Mouse (Mus musculus) forebrain, postnatal 0 days (tissue): Measurements from ENCODE around the gene Snap91. TPM values are rescaled to one million over a fixed set of nuclear protein-coding genes. Genes with fewer than 3 reads are reported as not detected.

Experiments used
- ATAC-seq: fragments of 200-750 bp; cut with Nextera tagmentation; 2 replicates; pipeline ENCODE4 v1.8.0; 2017; ENCODE audit warnings: mild to moderate bottlenecking, moderate library complexity
- DNase-seq: peaks from one replicate; pipeline ENCODE4 v3.0.0-alpha.2; 2015
- H3K27ac ChIP-seq: fragments of 300-500 bp; sonication (generic); 2 replicates; pipeline ENCODE4 v1.5.1; 2014; ENCODE audit warnings: low read depth, mild to moderate bottlenecking, antibody characterized with exemption, low read length, moderate library complexity, mixed read lengths
- H3K27me3 ChIP-seq: fragments of 300-500 bp; sonication (generic); 2 replicates; pipeline ENCODE4 v1.6.1; 2014; ENCODE audit warnings: mild to moderate bottlenecking, low read length, mixed read lengths; ENCODE audit not compliant: insufficient read depth
- H3K36me3 ChIP-seq: fragments of 300-500 bp; sonication (generic); 2 replicates; pipeline ENCODE4 v1.6.1; 2014; ENCODE audit warnings: mild to moderate bottlenecking, moderate library complexity; ENCODE audit not compliant: insufficient read depth
- H3K4me1 ChIP-seq: fragments of 300-500 bp; sonication (generic); 2 replicates; pipeline ENCODE4 v1.6.1; 2014; ENCODE audit warnings: antibody characterized with exemption; ENCODE audit not compliant: insufficient read depth
- H3K4me2 ChIP-seq: fragments of 300-500 bp; sonication (generic); 2 replicates; pipeline ENCODE4 v1.6.1; 2014; ENCODE audit warnings: low read depth, mild to moderate bottlenecking, moderate library complexity
- H3K4me3 ChIP-seq: fragments of 300-500 bp; sonication (generic); 2 replicates; pipeline ENCODE4 v1.5.1; 2014; ENCODE audit warnings: low read depth, low read length, mixed read lengths
- H3K9ac ChIP-seq: fragments of 300-500 bp; sonication (generic); 2 replicates; pipeline ENCODE4 v1.6.1; 2014; ENCODE audit warnings: mild to moderate bottlenecking
- H3K9me3 ChIP-seq: fragments of 300-500 bp; sonication (generic); 2 replicates; pipeline ENCODE4 v1.6.1; 2016; ENCODE audit warnings: low read length
- CTCF ChIP-seq: sonication (generic); IDR thresholded peaks from 2 replicates; pipeline ENCODE4 v1.5.1; 2016; ENCODE audit warnings: antibody characterized with exemption, control low read depth, low read depth
- WGBS: fragments of 180-500 bp; shearing (Covaris S2); extraction: QIAGEN DNeasy Blood & Tissue Kit; methylation state at CpG from one replicate; pipeline ENCODE4 v1.1.7; 2014; 5-methylcytosine and 5-hydroxymethylcytosine counted together
- polyA plus RNA-seq: library from polyadenylated mRNA; unstranded; fragments of >200 nt; fragmentation: Nextera tagmentation; extraction: Ambion mirVana; gene quantifications from 2 replicates; pipeline ENCODE4 v1.2.1, GENCODE M21; 2015
- total RNA-seq: library from RNA; depleted of rRNA; stranded (reverse); fragments of >200 nt; gene quantifications from 2 replicates; pipeline ENCODE4 v1.2.3, GENCODE M21; 2014; rRNA removed

The Snap91 gene
- total RNA-seq (136 and 166 TPM in 2 replicates), polyA plus RNA-seq (103 and 140 TPM in 2 replicates)

DNA sequence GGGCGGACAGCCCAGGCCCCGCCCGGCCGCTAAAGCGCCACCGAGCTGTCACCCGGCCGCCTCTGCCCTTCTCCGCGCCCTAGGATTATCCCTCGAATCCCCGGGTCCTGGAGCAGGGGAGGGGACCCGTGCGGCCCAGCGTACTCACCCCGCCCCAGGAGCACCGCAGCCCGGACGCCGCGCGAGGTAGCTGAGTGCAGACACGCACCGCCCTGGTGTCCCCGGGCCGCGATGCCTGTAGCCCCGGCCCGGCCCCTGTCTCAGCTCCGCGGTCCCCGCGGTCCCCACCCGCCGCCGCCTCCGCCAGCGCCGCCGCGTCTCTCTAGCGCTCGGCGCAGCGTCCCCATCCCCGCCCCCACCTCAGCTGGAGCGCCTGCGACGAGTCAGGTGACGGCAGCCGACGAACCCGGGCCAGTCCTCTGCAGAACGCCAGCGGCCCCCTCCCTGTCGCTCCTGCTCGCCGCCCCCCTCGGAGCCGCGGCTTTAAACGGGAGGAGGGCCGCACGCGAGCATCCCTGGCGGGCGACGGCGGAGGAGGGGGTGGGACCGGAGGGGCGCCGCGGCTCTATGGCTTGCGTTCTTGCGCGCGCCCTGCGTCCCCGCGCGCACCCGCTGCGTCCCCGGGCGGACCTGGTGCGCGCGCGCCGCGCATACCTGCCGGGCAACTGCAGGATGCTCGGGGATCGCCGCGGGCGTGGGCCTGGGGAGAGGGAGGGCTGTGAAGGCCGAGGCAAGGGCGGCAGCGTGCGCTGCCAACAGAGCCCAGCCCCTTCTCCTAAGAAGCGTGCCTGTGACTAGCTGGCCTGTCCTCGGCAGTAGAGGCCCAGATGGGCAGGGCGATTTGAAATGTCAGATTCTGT, at the start of gene Snap91:
Snap91 (minus strand) TSS at position 542 of the 860 bp plus-strand sequence.
- ATAC-seq (peak; percentile 96), DNase-seq (peak; percentile 96)
- H3K36me3 ChIP-seq, result no peaks in the 10 kb centered on the region
- no peaks in the 10 kb centered on the region for H3K27me3 ChIP-seq
- H3K4me1 ChIP-seq, result peaks cover 9% of the 10 kb centered on the region; the same call in 1 of the 2 replicates
- peak within 1 kb of the TSS; percentile 93 for H3K27ac ChIP-seq
- H3K9me3 ChIP-seq, result no peaks in the 10 kb centered on the region
- WGBS, result 3% methylated on average over 94 of the region's 104 CpGs
- H3K4me3 ChIP-seq, result peak within 1 kb of the TSS; percentile 89
- peak; percentile 42; the same call in 1 of the 2 replicates for TF ChIP-seq CTCF
- H3K9ac ChIP-seq, result peak within 1 kb of the TSS; percentile 88
- peak within 1 kb of the TSS; percentile 81 for H3K4me2 ChIP-seq

DNA sequence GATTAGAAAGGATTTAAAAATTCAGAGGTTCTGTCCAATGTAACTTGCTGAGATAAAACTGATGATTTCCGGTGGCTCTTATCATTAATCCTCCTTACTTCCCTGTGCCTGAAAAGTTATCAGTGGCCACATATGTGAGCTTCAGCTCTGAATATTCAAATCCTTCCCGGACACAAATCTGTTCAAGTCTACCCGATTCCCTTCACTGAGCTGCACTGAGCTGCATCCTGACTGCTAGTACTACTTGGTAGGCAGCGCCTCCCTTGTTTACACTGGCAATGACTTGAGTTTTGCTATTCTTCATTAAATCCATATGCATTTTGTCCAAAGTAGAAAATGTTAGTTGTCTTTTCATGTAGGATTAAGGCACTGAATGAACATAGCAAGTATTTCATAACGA, 46.1 kb upstream of the Snap91 start:
- H3K4me1 ChIP-seq, result no peaks in the 10 kb centered on the region
- no peaks in the 10 kb centered on the region for H3K27me3 ChIP-seq
- H3K36me3 ChIP-seq, result no peaks in the 10 kb centered on the region
- 80% methylated on average over 5 of the region's 5 CpGs for WGBS
- no peak overlapping the region for H3K9ac ChIP-seq
- no peak overlapping the region for H3K4me3 ChIP-seq
- H3K27ac ChIP-seq, result no peak overlapping the region
- ATAC-seq, result no peak
- TF ChIP-seq CTCF, result no peak
- no peak overlapping the region for H3K4me2 ChIP-seq
- DNase-seq, result no peak
- H3K9me3 ChIP-seq, result no peaks in the 10 kb centered on the region

DNA sequence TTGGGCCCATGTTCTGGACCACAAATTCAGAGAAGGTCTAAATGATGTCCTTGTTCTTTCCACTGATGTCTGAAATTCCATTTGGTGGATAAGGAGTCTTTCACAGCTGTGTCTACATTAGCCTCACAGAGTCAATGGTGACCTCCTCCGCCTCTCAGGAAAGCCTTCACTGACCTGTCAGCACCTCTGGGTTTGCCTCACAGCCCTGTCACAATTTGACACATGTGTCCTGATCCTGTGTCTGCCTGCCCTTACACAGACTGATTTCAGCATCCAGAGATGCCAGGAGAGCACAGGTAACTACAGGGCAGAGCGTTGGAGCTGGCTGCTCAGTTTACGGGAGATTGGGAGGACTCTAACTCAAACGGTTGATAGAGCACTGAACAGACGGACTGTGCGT, 45.2 kb upstream of the Snap91 start:
- Histone ChIP-seq H3K9me3 (no peaks in the 10 kb centered on the region), H3K4me1 (no peaks in the 10 kb centered on the region), H3K4me3 (no peak overlapping the region), H3K27me3 (no peaks in the 10 kb centered on the region), H3K4me2 (no peak overlapping the region), H3K27ac (no peak overlapping the region), H3K9ac (no peak overlapping the region), H3K36me3 (no peaks in the 10 kb centered on the region)
- DNase-seq (no peak), ATAC-seq (no peak)
- no peak for TF ChIP-seq CTCF
- 87% methylated on average over 6 of the region's 6 CpGs for WGBS

DNA sequence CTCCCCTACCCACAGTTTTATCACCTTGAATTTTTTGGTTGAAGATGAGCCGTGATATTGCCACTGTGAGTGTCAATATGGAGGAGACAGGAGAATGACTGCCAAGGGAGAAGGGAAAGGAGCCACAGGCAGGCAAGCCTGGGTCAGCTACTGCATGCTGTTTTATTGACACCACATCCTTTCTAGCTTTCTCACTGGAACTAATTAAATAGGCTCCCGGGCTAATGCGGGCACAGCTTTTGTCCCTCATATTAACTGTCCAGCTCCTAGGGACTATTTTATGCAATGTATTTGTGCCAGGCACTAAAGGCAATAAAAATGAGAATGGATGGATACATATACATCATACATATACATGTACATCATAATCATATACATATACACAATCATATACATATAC, 42.0 kb upstream of the Snap91 start:
- Histone ChIP-seq H3K27me3 (no peaks in the 10 kb centered on the region), H3K36me3 (no peaks in the 10 kb centered on the region), H3K9ac (no peak overlapping the region), H3K27ac (no peak overlapping the region), H3K9me3 (no peaks in the 10 kb centered on the region), H3K4me2 (no peak overlapping the region), H3K4me1 (no peaks in the 10 kb centered on the region), H3K4me3 (no peak overlapping the region)
- WGBS, result 45% methylated on average over 3 of the region's 3 CpGs
- no peak for ATAC-seq
- DNase-seq, result no peak
- TF ChIP-seq CTCF, result no peak

DNA sequence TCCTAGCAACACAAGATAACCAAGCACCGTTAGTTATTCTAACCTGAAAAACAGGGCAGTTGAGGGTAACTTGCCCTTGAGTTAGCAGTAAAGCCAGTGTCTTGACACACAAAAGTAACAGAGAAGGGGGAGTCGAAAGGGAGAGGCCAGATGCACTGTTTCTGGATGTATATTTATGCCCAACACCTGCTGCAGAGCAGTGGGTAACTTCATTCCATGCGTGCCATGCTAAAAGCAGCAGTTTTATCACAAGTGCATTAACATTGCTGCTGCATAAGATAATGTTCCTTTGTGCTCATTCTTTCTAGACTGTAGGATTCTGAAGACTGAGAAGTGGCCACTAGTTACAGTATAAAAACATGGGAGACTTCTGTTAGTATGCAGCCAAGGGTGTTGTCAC, 36.1 kb upstream of the Snap91 start:
- TF ChIP-seq CTCF, result no peak
- H3K4me3 ChIP-seq, result no peak overlapping the region
- DNase-seq, result no peak
- no peak for ATAC-seq
- H3K36me3 ChIP-seq, result no peaks in the 10 kb centered on the region
- no peak overlapping the region for H3K9ac ChIP-seq
- H3K9me3 ChIP-seq, result no peaks in the 10 kb centered on the region
- no peaks in the 10 kb centered on the region for H3K4me1 ChIP-seq
- WGBS, result 78% methylated on average over 3 of the region's 3 CpGs
- H3K27me3 ChIP-seq, result no peaks in the 10 kb centered on the region
- no peak overlapping the region for H3K4me2 ChIP-seq
- no peak overlapping the region for H3K27ac ChIP-seq

DNA sequence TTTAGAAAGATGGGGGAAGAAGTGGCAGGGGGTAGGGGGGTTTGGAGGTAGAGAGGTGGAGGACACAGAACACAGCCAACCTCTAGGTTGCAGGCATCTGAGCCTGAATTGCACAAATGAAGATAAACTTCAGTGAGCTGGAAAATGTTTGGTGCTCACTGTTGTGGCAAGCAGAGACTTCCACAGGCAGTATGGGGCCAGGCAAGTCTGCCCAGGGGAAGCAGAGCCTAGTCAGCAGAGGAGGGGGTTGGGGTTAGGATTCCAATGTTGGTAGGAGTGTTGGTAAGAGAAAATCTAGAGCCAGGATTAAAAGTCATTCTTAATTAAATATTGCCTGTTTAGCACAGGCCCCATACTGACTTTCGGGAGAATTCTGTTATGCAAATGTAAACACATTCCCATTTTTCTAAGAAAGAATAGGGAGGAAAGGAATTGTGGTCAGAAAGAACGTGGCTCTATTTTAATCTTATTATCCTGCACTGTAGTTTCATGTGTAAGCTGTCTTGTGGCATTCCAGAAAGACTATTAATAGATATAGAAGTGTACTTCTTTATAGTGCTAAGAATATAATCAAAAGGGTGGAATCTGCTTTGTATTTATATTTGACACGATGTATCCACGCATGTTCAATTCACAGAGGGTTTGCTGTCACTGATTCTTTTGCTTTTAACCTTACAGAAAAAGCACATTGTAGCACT, 19.2 kb upstream of the Snap91 start:
- no peak overlapping the region for H3K4me2 ChIP-seq
- no peak overlapping the region for H3K27ac ChIP-seq
- no peaks in the 10 kb centered on the region for H3K4me1 ChIP-seq
- TF ChIP-seq CTCF, result no peak
- H3K9me3 ChIP-seq, result no peaks in the 10 kb centered on the region
- DNase-seq (no peak), ATAC-seq (no peak)
- WGBS, result 53% methylated on average over 4 of the region's 4 CpGs
- H3K36me3 ChIP-seq, result no peaks in the 10 kb centered on the region
- no peak overlapping the region for H3K9ac ChIP-seq
- no peak overlapping the region for H3K4me3 ChIP-seq
- no peaks in the 10 kb centered on the region for H3K27me3 ChIP-seq
